Mouse (Mus musculus) CH12.LX (cell line): ENCODE results near the gene Trappc2. TPM values are rescaled to one million over a fixed set of nuclear protein-coding genes. Genes with fewer than 3 reads are reported as not detected.

Experiments
- DNase-seq: peaks from one replicate; pipeline ENCODE4 v3.0.0-alpha.2; 2013; ENCODE audit errors: extremely low read depth
- H3K27ac ChIP-seq: 2 replicates; pipeline ENCODE4 v1.5.1; 2012; ENCODE audit warnings: low read depth, mild to moderate bottlenecking, control low read depth, moderate library complexity; ENCODE audit not compliant: insufficient read depth
- H3K27me3 ChIP-seq: replicated peaks from 2 replicates; pipeline ENCODE3; 2012; ENCODE audit warnings: inconsistent platforms
- H3K36me3 ChIP-seq, 2 experiments: replicated peaks in 1 of 2; 2 replicates each; pipeline versions ENCODE3 to v1.6.1; 2012; ENCODE audit warnings: inconsistent platforms in 1 of 2, low read length in 1 of 2, mild to moderate bottlenecking in 1 of 2, mixed read lengths in 1 of 2, moderate library complexity in 1 of 2; ENCODE audit not compliant: control insufficient read depth in 1 of 2, insufficient read depth in 1 of 2
- H3K4me1 ChIP-seq, 2 experiments: 2 replicates each; pipeline ENCODE4 v1.6.1; 2012; ENCODE audit warnings: inconsistent platforms in 1 of 2, moderate library complexity in 1 of 2; ENCODE audit not compliant: insufficient read depth in 2 of 2, control insufficient read depth in 1 of 2
- H3K4me2 ChIP-seq: 2 replicates; pipeline ENCODE4 v1.6.1; 2012; ENCODE audit warnings: low read depth, mild to moderate bottlenecking, control low read depth; ENCODE audit not compliant: poor library complexity, insufficient read depth, severe bottlenecking
- H3K4me3 ChIP-seq, 3 experiments: fragments of 150-350 bp in 1 of 3; sonication (generic) in 1 of 3; replicated peaks in 1 of 3; 2 replicates each; pipeline versions ENCODE3 to v1.5.1; 2011 to 2012; ENCODE audit warnings: low read depth in 2 of 3, low read length in 2 of 3, mild to moderate bottlenecking in 2 of 3, moderate library complexity in 2 of 3, control low read depth in 1 of 3, improper control_type of control experiment in 1 of 3, inconsistent platforms in 1 of 3, mixed read lengths in 1 of 3; ENCODE audit not compliant: poor library complexity in 1 of 3
- H3K79me2 ChIP-seq: replicated peaks from 2 replicates; pipeline ENCODE4 v1.6.1; 2012; ENCODE audit warnings: mild to moderate bottlenecking, moderate library complexity; ENCODE audit not compliant: control insufficient read depth, poor library complexity, insufficient read depth, severe bottlenecking; ENCODE audit errors: extremely low read depth
- H3K9ac ChIP-seq: 2 replicates; pipeline ENCODE4 v1.6.1; 2012; ENCODE audit warnings: low read depth, mild to moderate bottlenecking, control low read depth, moderate library complexity; ENCODE audit not compliant: insufficient read depth
- H3K9me3 ChIP-seq: replicated peaks from 2 replicates; pipeline ENCODE3; 2012; ENCODE audit warnings: low read length, inconsistent platforms, mixed read lengths
- BHLHE40 ChIP-seq: IDR thresholded peaks from 2 replicates; pipeline ENCODE4 v1.6.1; 2011; ENCODE audit warnings: mild to moderate bottlenecking, low read depth, low read length, improper control_type of control experiment
- CHD1 ChIP-seq: IDR thresholded peaks from 2 replicates; pipeline ENCODE4 v1.6.1; 2012; ENCODE audit warnings: low read depth, low read length, improper control_type of control experiment, inconsistent platforms
- CHD2 ChIP-seq: IDR thresholded peaks from 2 replicates; pipeline ENCODE4 v1.6.1; 2011; ENCODE audit warnings: low read length, improper control_type of control experiment
- CTCF ChIP-seq, 2 experiments: IDR thresholded peaks in 1 of 2; conservative IDR thresholded peaks in 1 of 2; 2 replicates each; pipeline ENCODE4 v1.5.1; 2011 to 2012; ENCODE audit warnings: low read depth in 2 of 2, low read length in 2 of 2, improper control_type of control experiment in 1 of 2, inconsistent platforms in 1 of 2, mild to moderate bottlenecking in 1 of 2, moderate library complexity in 1 of 2
- E2F4 ChIP-seq: IDR thresholded peaks from 2 replicates; pipeline ENCODE4 v1.6.1; 2011; ENCODE audit warnings: low read depth, low read length, improper control_type of control experiment; ENCODE audit not compliant: insufficient replicate concordance
- EP300 ChIP-seq: IDR thresholded peaks from 2 replicates; pipeline ENCODE4 v1.6.1; 2011; ENCODE audit warnings: low read length, improper control_type of control experiment
- HCFC1 ChIP-seq: IDR thresholded peaks from 2 replicates; pipeline ENCODE4 v1.6.1; 2012; ENCODE audit warnings: low read depth, mild to moderate bottlenecking, inconsistent platforms, low read length, improper control_type of control experiment
- IRF4 ChIP-seq: IDR thresholded peaks from 2 replicates; pipeline ENCODE4 v1.6.1; 2014; ENCODE audit warnings: low read depth, mild to moderate bottlenecking, inconsistent platforms, low read length, improper control_type of control experiment
- JUN ChIP-seq: IDR thresholded peaks from 2 replicates; pipeline ENCODE4 v1.6.1; 2011; ENCODE audit warnings: low read depth, mild to moderate bottlenecking, low read length, improper control_type of control experiment, moderate library complexity; ENCODE audit not compliant: insufficient read depth
- JUND ChIP-seq: conservative IDR thresholded peaks from 2 replicates; pipeline ENCODE4 v1.6.1; 2011; ENCODE audit warnings: low read depth, low read length, improper control_type of control experiment
- MYC ChIP-seq: IDR thresholded peaks from 2 replicates; pipeline ENCODE4 v1.6.1; 2011; ENCODE audit warnings: low read depth, mild to moderate bottlenecking, improper control_type of control experiment, low read length
- NRF1 ChIP-seq: IDR thresholded peaks from 2 replicates; pipeline ENCODE4 v1.6.1; 2014; ENCODE audit warnings: low read depth, mild to moderate bottlenecking, inconsistent platforms, low read length, improper control_type of control experiment, moderate library complexity
- POLR2AphosphoS2 ChIP-seq: IDR thresholded peaks from 2 replicates; pipeline ENCODE4 v1.6.1; 2011; ENCODE audit warnings: low read depth, low read length, improper control_type of control experiment
- RCOR1 ChIP-seq: conservative IDR thresholded peaks from 2 replicates; pipeline ENCODE4 v1.6.1; 2012; ENCODE audit warnings: low read depth, mild to moderate bottlenecking, inconsistent platforms, low read length, improper control_type of control experiment
- SIN3A ChIP-seq: IDR thresholded peaks from 2 replicates; pipeline ENCODE4 v1.6.1; 2012; ENCODE audit warnings: low read length, improper control_type of control experiment, inconsistent platforms
- SMC3 ChIP-seq: IDR thresholded peaks from 2 replicates; pipeline ENCODE4 v1.6.1; 2011; ENCODE audit warnings: low read depth, low read length, improper control_type of control experiment
- TCF12 ChIP-seq: IDR thresholded peaks from 2 replicates; pipeline ENCODE4 v1.6.1; 2014; ENCODE audit warnings: low read depth, mild to moderate bottlenecking, inconsistent platforms, low read length, improper control_type of control experiment
- UBTF ChIP-seq: IDR thresholded peaks from 2 replicates; pipeline ENCODE4 v1.6.1; 2012; ENCODE audit warnings: low read depth, mild to moderate bottlenecking, inconsistent platforms, low read length, improper control_type of control experiment, moderate library complexity
- USF2 ChIP-seq: conservative IDR thresholded peaks from 2 replicates; pipeline ENCODE4 v1.6.1; 2011; ENCODE audit warnings: low read depth, low read length, improper control_type of control experiment
- ZC3H11A ChIP-seq: IDR thresholded peaks from 2 replicates; pipeline ENCODE4 v1.6.1; 2012; ENCODE audit warnings: low read depth, mild to moderate bottlenecking, inconsistent platforms, low read length, improper control_type of control experiment
- ZMIZ1 ChIP-seq: IDR thresholded peaks from 2 replicates; pipeline ENCODE4 v1.6.1; 2012; ENCODE audit warnings: low read depth, mild to moderate bottlenecking, inconsistent platforms, low read length, improper control_type of control experiment
- ZNF384 ChIP-seq: IDR thresholded peaks from 2 replicates; pipeline ENCODE4 v1.6.1; 2012; ENCODE audit warnings: low read depth, low read length, improper control_type of control experiment, inconsistent platforms
- dilution Hi-C: fragments of 300-500 bp; cut with MboI; formaldehyde crosslinking; loops from 2 replicates; pipeline ENCODE4 v1.14.3; 2020; ENCODE audit warnings: low sequenced_read_pairs; ENCODE audit not compliant: extremely low pct_unique_long_range_greater_than_20kb, extremely low pct_ligation_motif_present
- in situ Hi-C: fragments of 300-500 bp; cut with MboI; formaldehyde crosslinking; loops from 3 replicates; pipeline ENCODE4 v1.14.3; 2019; ENCODE audit warnings: low sequenced_read_pairs, low pct_ligation_motif_present, low pct_unique_long_range_greater_than_20kb, mixed read lengths
- polyA plus RNA-seq: library from polyadenylated mRNA; unstranded; fragments of >175 nt; gene quantifications from 2 replicates; pipeline ENCODE4 v1.2.1, GENCODE M21; 2012; ENCODE audit warnings: low read depth; ENCODE audit not compliant: insufficient read length
- total RNA-seq, 2 experiments: library from RNA; depleted of rRNA; stranded (reverse); fragments of 300-350 nt in 1 of 2; fragments of >200 nt in 1 of 2; gene quantifications; 2 replicates each; pipeline ENCODE4 v1.2.3; 2012 to 2014

Trappc2 gene
- total and polyA plus RNA-seq, 3 experiments: 3.0 to 12.0 (median 5.1) TPM

- Histone ChIP-seq H3K4me2 (no peak overlapping the region), H3K36me3 (peaks cover 8 to 24% of the 10 kb centered on the region in 2 experiments), H3K9ac (no peak overlapping the region), H3K27ac (no peak overlapping the region), H3K9me3 (no peaks in the 10 kb centered on the region), H3K79me2 (0 out of 2 replicates have a peak, but pooled peaks cover 4% of the 10 kb centered on the region), H3K4me1 (peaks cover 0 to 5% of the 10 kb centered on the region in 2 experiments; a peak in 2 of 4 replicates), H3K27me3 (no peaks in the 10 kb centered on the region), H3K4me3 (no peak overlapping the region)
- dilution Hi-C loops (no loop called here), in situ Hi-C loops (no loop called here)
- TF ChIP-seq NRF1 (no peak), SMC3 (no peak), ZNF384 (no peak), EP300 (no peak), RCOR1 (no peak), MYC (no peak), ZMIZ1 (no peak), JUN (no peak), ZC3H11A (no peak), CHD1 (no peak), CHD2 (no peak), TCF12 (no peak), SIN3A (no peak), HCFC1 (no peak), POLR2AphosphoS2 (no peak), JUND (no peak), UBTF (no peak), IRF4 (no peak)
- no peak for DNase-seq
These were observed 15.2 kb downstream of the Trappc2 start for GRCm38 (mm10) chrX:166455525-166455924.

GRCm38 (mm10) chrX:166468321-166468720, 27.9 kb downstream of the Trappc2 start:
- no peak for TF ChIP-seq BHLHE40
- TF ChIP-seq NRF1: no peak
- no peak for TF ChIP-seq CTCF (conservative IDR thresholded peaks at IDR 0.05 in 1 of 2, IDR thresholded peaks at IDR 0.05 in 1 of 2; ENCODE audit: low read depth in 2 of 2, low read length in 2 of 2)
- TF ChIP-seq CHD2: no peak
- no peak for TF ChIP-seq UBTF
- TF ChIP-seq E2F4: no peak
- no peak for TF ChIP-seq USF2
- Histone ChIP-seq H3K79me2 (peaks cover 20% of the 10 kb centered on the region), H3K9ac (no peak overlapping the region), H3K4me1 (peaks cover 0 to 6% of the 10 kb centered on the region in 2 experiments; a peak in 1 of 4 replicates), H3K4me2 (no peak overlapping the region), H3K4me3 (no peak overlapping the region), H3K27me3 (no peaks in the 10 kb centered on the region), H3K9me3 (no peaks in the 10 kb centered on the region), H3K36me3 (peaks cover 4 to 44% of the 10 kb centered on the region in 2 experiments), H3K27ac (no peak overlapping the region)
- dilution Hi-C loops: no loop called here
- DNase-seq: no peak
- in situ Hi-C loops: no loop called here
